Mouse (Mus musculus) forebrain, embryonic 11.5 days (tissue): ENCODE measurements around the gene Cxcl17. TPM values are rescaled to one million over a fixed set of nuclear protein-coding genes. Genes with fewer than 3 reads are reported as not detected.
A peak's percentile ranks its signal among the peaks of the same experiment; 100 is the strongest.
"Not testable (repeated sequence)": the region's sequence is repeated elsewhere in the genome, so short reads cannot be mapped to it uniquely, and the experiment has no call there.

Experiments
- ATAC-seq: fragments of 200-750 bp; cut with Nextera tagmentation; replicated peaks from 2 replicates; pipeline ENCODE4 v1.8.0; 2017; ENCODE audit warnings: moderate TSS enrichment; ENCODE audit not compliant: low FRiP score
- DNase-seq: peaks from one replicate; pipeline ENCODE4 v3.0.0-alpha.2; 2017; ENCODE audit warnings: low spot score
- H3K27ac ChIP-seq: fragments of 300-500 bp; sonication (generic); 2 replicates; pipeline ENCODE4 v1.5.1; 2014; ENCODE audit warnings: low read depth, low read length
- H3K27me3 ChIP-seq: fragments of 300-500 bp; sonication (generic); 2 replicates; pipeline ENCODE4 v1.6.1; 2014; ENCODE audit warnings: mild to moderate bottlenecking, low read length, mixed read lengths; ENCODE audit not compliant: control insufficient read depth, insufficient read depth
- H3K36me3 ChIP-seq: fragments of 300-500 bp; sonication (generic); 2 replicates; pipeline ENCODE4 v1.6.1; 2014; ENCODE audit warnings: mild to moderate bottlenecking, low read length, moderate library complexity, mixed read lengths; ENCODE audit not compliant: control insufficient read depth, insufficient read depth
- H3K4me1 ChIP-seq: fragments of 300-500 bp; sonication (generic); replicated peaks from 2 replicates; pipeline ENCODE4 v1.6.1; 2014; ENCODE audit warnings: low read length, mixed read lengths; ENCODE audit not compliant: control insufficient read depth, insufficient read depth
- H3K4me2 ChIP-seq: fragments of 300-500 bp; sonication (generic); 2 replicates; pipeline ENCODE4 v1.6.1; 2014; ENCODE audit warnings: low read depth, mild to moderate bottlenecking, low read length, moderate library complexity, mixed read lengths; ENCODE audit not compliant: severe bottlenecking
- H3K4me3 ChIP-seq: fragments of 300-500 bp; sonication (generic); 2 replicates; pipeline ENCODE4 v1.5.1; 2014; ENCODE audit warnings: low read depth, low read length
- H3K9ac ChIP-seq: fragments of 300-500 bp; sonication (generic); 2 replicates; pipeline ENCODE4 v1.6.1; 2014; ENCODE audit warnings: low read length
- H3K9me3 ChIP-seq: fragments of 300-500 bp; sonication (generic); 2 replicates; pipeline ENCODE4 v1.6.1; 2016; ENCODE audit warnings: low read length, mixed read lengths; ENCODE audit not compliant: control insufficient read depth
- WGBS: fragments of 180-500 bp; shearing (Covaris S2); extraction: QIAGEN DNeasy Blood & Tissue Kit; methylation state at CpG from one replicate; pipeline ENCODE4 v1.1.7; 2014; 5-methylcytosine and 5-hydroxymethylcytosine counted together
- polyA plus RNA-seq: library from polyadenylated mRNA; unstranded; fragments of >200 nt; fragmentation: Nextera tagmentation; extraction: Ambion mirVana; gene quantifications from 2 replicates; pipeline ENCODE4 v1.2.1, GENCODE M21; 2014

The Cxcl17 gene
- polyA plus RNA-seq, 1 experiment from 2014 or later = 0.69 TPM

- no peak overlapping the region for H3K9ac ChIP-seq
- H3K4me3 ChIP-seq = no peak overlapping the region
- H3K27me3 ChIP-seq = no peaks in the 10 kb centered on the region
- no peak overlapping the region for H3K27ac ChIP-seq
- H3K4me2 ChIP-seq = no peak overlapping the region
- no peaks in the 10 kb centered on the region for H3K9me3 ChIP-seq
- no peak for DNase-seq
- H3K36me3 ChIP-seq = no peaks in the 10 kb centered on the region
- H3K4me1 ChIP-seq = no peaks in the 10 kb centered on the region
- no peak for ATAC-seq
- 69% methylated on average over 1 of the region's 1 CpGs for WGBS
These were observed 1.6 kb downstream of the Cxcl17 start for GRCm38 (mm10) chr7:25410969-25411615.

DNA sequence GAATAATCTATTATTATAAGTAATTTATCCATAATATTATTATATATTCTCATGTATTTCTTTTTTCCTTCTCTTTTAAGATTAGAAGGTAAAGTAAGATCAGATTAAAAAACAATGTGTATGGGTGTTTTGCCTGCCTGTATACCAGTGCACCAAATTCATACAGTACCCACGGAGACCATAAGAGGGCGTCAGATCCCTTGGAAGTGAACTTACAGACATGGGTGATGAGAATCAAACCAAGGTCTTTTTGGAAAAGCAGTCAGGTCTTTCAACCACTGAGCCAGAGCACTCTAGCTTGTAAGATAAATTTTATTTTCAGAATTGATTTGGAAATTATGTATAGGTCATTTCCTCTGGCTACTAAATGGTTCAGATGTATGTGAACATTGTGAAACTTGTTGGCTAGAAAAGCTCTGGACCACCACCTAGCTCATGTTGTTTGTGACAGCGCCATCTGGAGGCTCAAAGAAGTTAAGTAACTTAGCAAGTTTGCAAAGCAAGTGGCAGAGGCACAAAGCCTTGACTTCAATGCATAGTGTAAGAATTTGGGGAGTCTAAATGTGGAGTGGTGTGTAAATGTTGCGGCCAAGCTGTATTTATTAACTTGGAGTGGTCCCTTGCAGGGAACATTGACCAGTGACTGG is 3.4 kb downstream of the Cxcl17 start:
- no peak overlapping the region for H3K27ac ChIP-seq
- H3K4me1 ChIP-seq = no peaks in the 10 kb centered on the region
- no peaks in the 10 kb centered on the region for H3K36me3 ChIP-seq
- ATAC-seq = no peak
- H3K9ac ChIP-seq = no peak overlapping the region
- H3K4me3 ChIP-seq = no peak overlapping the region
- H3K9me3 ChIP-seq = no peaks in the 10 kb centered on the region
- 45% methylated on average over 4 of the region's 4 CpGs for WGBS
- no peaks in the 10 kb centered on the region for H3K27me3 ChIP-seq
- H3K4me2 ChIP-seq = no peak overlapping the region
- no peak for DNase-seq

DNA sequence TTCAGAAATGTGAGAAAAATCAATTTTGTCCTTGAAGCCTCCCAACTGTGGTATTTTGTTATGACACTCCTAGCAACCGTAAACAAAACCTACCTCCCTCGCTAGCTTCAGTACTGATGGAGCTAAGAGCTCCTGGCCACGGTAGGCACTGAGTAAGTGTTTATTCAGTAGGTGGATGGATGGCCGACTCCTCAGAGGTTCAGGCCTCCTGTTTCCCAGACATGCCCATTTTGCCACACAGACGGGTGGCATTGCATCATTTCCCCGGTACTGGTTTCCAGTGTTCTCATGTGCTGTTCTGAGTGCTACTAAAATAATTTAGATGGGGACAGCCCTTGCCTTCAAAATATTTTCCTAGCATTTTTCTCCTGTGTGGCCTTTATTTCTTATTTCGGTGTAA is 6.2 kb downstream of the Cxcl17 start:
- Histone ChIP-seq H3K4me1 (no peaks in the 10 kb centered on the region), H3K27ac (no peak overlapping the region), H3K4me2 (no peak overlapping the region), H3K36me3 (no peaks in the 10 kb centered on the region), H3K9ac (no peak overlapping the region), H3K9me3 (no peaks in the 10 kb centered on the region), H3K4me3 (no peak overlapping the region), H3K27me3 (no peaks in the 10 kb centered on the region)
- 85% methylated on average over 7 of the region's 7 CpGs for WGBS
- no peak for DNase-seq
- ATAC-seq = no peak

- DNase-seq (no peak), ATAC-seq (no peak)
- Histone ChIP-seq H3K4me3 (no peak overlapping the region), H3K4me1 (no peaks in the 10 kb centered on the region), H3K9me3 (no peaks in the 10 kb centered on the region), H3K4me2 (no peak overlapping the region), H3K27me3 (no peaks in the 10 kb centered on the region), H3K9ac (no peak overlapping the region), H3K27ac (no peak overlapping the region), H3K36me3 (no peaks in the 10 kb centered on the region)
- WGBS = 0% methylated on average over 2 of the region's 2 CpGs
These were observed 10.0 kb downstream of the Cxcl17 start for GRCm38 (mm10) chr7:25402671-25403101.

DNA sequence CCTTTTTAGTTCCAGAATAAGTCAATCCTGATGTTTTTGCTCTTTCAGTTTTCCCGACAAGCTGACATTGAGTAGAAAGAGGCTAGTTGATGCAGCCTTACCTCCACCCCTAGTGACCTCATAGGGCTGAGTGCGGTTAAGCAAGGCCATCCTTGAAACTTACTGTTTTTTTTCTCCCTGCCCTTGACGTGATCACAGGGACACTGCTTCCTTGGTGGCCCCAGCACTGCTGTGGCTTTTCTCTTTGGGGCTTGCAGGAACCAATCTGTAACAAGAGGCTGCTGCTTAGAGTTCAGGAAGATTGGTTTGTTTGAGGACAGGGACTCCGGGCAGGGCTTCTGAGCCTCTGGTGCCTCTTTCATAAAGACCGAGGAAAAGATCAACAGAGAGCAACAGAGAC is 10.7 kb downstream of the Cxcl17 start:
- no peaks in the 10 kb centered on the region for H3K4me1 ChIP-seq
- no peak overlapping the region for H3K27ac ChIP-seq
- no peaks in the 10 kb centered on the region for H3K27me3 ChIP-seq
- ATAC-seq = no peak
- 23% methylated on average over 5 of the region's 5 CpGs for WGBS
- no peak overlapping the region for H3K4me3 ChIP-seq
- no peak for DNase-seq
- no peak overlapping the region for H3K4me2 ChIP-seq
- H3K36me3 ChIP-seq = no peaks in the 10 kb centered on the region
- H3K9ac ChIP-seq = no peak overlapping the region
- H3K9me3 ChIP-seq = no peaks in the 10 kb centered on the region

DNA sequence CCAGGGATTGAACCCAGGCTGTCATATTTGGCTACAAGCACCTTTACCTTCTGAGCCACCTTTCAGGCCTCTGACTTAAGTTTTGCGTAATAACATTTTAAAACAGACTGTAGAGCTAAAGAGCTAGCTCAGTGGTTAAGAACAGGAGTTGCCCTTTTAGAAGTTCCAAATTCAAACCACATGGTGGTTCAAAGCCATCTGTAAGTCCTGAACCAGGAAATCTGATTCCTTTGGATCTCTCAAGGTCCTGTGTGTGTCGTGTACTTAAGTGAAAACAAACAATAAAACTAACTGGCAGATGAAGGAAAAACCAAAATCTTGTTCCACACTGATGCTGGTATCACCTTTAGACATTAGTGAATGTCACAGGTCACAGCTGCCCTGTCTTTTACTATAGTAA is 11.1 kb downstream of the Cxcl17 start:
- Histone ChIP-seq H3K9me3 (no peaks in the 10 kb centered on the region), H3K36me3 (no peaks in the 10 kb centered on the region)
- WGBS = 64% methylated on average over 2 of the region's 2 CpGs

GRCm38 (mm10) chr7:25399028-25399427 is 13.7 kb downstream of the Cxcl17 start:
- not testable (repeated sequence) for H3K9ac ChIP-seq, H3K36me3 ChIP-seq, H3K4me2 ChIP-seq, H3K27me3 ChIP-seq, H3K4me1 ChIP-seq, ATAC-seq, H3K27ac ChIP-seq, DNase-seq, H3K9me3 ChIP-seq, H3K4me3 ChIP-seq

More for the DNA sequence above, 11.1 kb downstream of the Cxcl17 start:
- ATAC-seq (no peak), DNase-seq (no peak)
- H3K4me1 ChIP-seq = no peaks in the 10 kb centered on the region
- H3K4me2 ChIP-seq = no peak overlapping the region
- no peaks in the 10 kb centered on the region for H3K27me3 ChIP-seq
- H3K9ac ChIP-seq = no peak overlapping the region
- H3K4me3 ChIP-seq = no peak overlapping the region
- H3K27ac ChIP-seq = no peak overlapping the region

GRCm38 (mm10) chr7:25398610-25399009 is 14.1 kb downstream of the Cxcl17 start, which contains the start of gene Lipe:
Lipe (minus strand) TSS chr7:25398710.
- Histone ChIP-seq H3K4me3 (no peak within 1 kb of the TSS), H3K36me3 (no peaks in the 10 kb centered on the region), H3K27me3 (no peaks in the 10 kb centered on the region; the same call in 1 of the 2 replicates), H3K4me1 (peaks cover 2% of the 10 kb centered on the region; the same call in 1 of the 2 replicates), H3K27ac (no peak within 1 kb of the TSS), H3K4me2 (no peak within 1 kb of the TSS), H3K9me3 (no peaks in the 10 kb centered on the region), H3K9ac (no peak within 1 kb of the TSS)
- ATAC-seq (no peak), DNase-seq (peak; percentile 5)
- WGBS = 94% methylated on average over 1 of the region's 1 CpGs

GRCm38 (mm10) chr7:25396621-25397020 is 16.1 kb downstream of the Cxcl17 start:
- DNase-seq = no peak
- Histone ChIP-seq H3K4me2 (0 out of 2 replicates have a peak overlapping the region, but pooled peaks have one; percentile 90), H3K27me3 (no peaks in the 10 kb centered on the region; the same call in 1 of the 2 replicates), H3K27ac (no peak overlapping the region), H3K36me3 (no peaks in the 10 kb centered on the region), H3K9me3 (no peaks in the 10 kb centered on the region), H3K4me1 (peaks cover 2% of the 10 kb centered on the region; the same call in 1 of the 2 replicates), H3K9ac (no peak overlapping the region), H3K4me3 (no peak overlapping the region)
- ATAC-seq = 0 out of 2 replicates have a peak, but pooled peaks have one; percentile 24
- WGBS = 90% methylated on average over 14 of the region's 14 CpGs
